Mouse (Mus musculus) neural tube, embryonic 10.5 days (tissue): ENCODE measurements around the gene Sult3a1.
A peak's percentile ranks its signal among the peaks of the same experiment; 100 is the strongest.
"Not testable (repeated sequence)": the region's sequence is repeated elsewhere in the genome, so short reads cannot be mapped to it uniquely, and the experiment has no call there.

Source experiments
- DNase-seq: peaks from one replicate; pipeline ENCODE4 v3.0.0-alpha.2; 2017; ENCODE audit warnings: low spot score; ENCODE audit errors: extremely low spot score

Gene Sult3a1

GRCm38 (mm10) chr10:33857421-33857820 lies at the start of gene Sult3a1:
TSS of gene Sult3a1 (plus strand) at chr10:33857721.
- no peak for DNase-seq

GRCm38 (mm10) chr10:33811807-33812206 lies 45.7 kb upstream of the Sult3a1 start:
- no peak for DNase-seq

- no peak for DNase-seq
Measured at GRCm38 (mm10) chr10:33814266-33814665, 43.3 kb upstream of the Sult3a1 start.

- no peak for DNase-seq
Measured at GRCm38 (mm10) chr10:33816923-33817322, 40.6 kb upstream of the Sult3a1 start.

GRCm38 (mm10) chr10:33820892-33821291 lies 36.6 kb upstream of the Sult3a1 start:
- no peak for DNase-seq

- DNase-seq: no peak
Measured at GRCm38 (mm10) chr10:33865994-33866393, 8.5 kb downstream of the Sult3a1 start.

GRCm38 (mm10) chr10:33870441-33870840 lies 12.9 kb downstream of the Sult3a1 start:
- DNase-seq: no peak

- DNase-seq: no peak
Measured at GRCm38 (mm10) chr10:33872672-33873398, 15.3 kb downstream of the Sult3a1 start.

GRCm38 (mm10) chr10:33882411-33882810 lies 24.9 kb downstream of the Sult3a1 start:
- DNase-seq: not testable (repeated sequence)

- DNase-seq: not testable (repeated sequence)
Measured at GRCm38 (mm10) chr10:33901520-33901919, 44.0 kb downstream of the Sult3a1 start.

GRCm38 (mm10) chr10:33904530-33905481 lies 47.3 kb downstream of the Sult3a1 start, which contains the start of gene Rsph4a:
TSS of gene Rsph4a (plus strand) at chr10:33905111.
- peak; percentile 40 for DNase-seq

- peak; percentile 14 for DNase-seq
Measured at GRCm38 (mm10) chr10:33905489-33905888, 48.0 kb downstream of the Sult3a1 start.
